Mouse (Mus musculus) liver, adult 2 months (tissue): ENCODE data around the gene Ap3d1. TPM values are rescaled to one million over a fixed set of nuclear protein-coding genes. Genes with fewer than 3 reads are reported as not detected.

Experiments used
- DNase-seq: peaks from one replicate; pipeline ENCODE4 v3.0.0-alpha.2; 2011; ENCODE audit warnings: low read depth, low spot score; ENCODE audit errors: extremely low read depth
- H3K27ac ChIP-seq: fragments of 200-500 bp; replicated peaks from 2 replicates; pipeline ENCODE4 v1.5.1; 2012; ENCODE audit warnings: low read depth, mild to moderate bottlenecking, control low read depth, inconsistent platforms, low read length; ENCODE audit not compliant: insufficient read depth
- H3K27me3 ChIP-seq: fragments of 200-500 bp; 2 replicates; pipeline ENCODE4 v1.6.1; 2012; ENCODE audit warnings: mild to moderate bottlenecking, moderate library complexity, low read length, inconsistent platforms; ENCODE audit not compliant: control insufficient read depth, insufficient read depth
- H3K36me3 ChIP-seq: fragments of 200-500 bp; 2 replicates; pipeline ENCODE4 v1.6.1; 2012; ENCODE audit warnings: low read length, inconsistent platforms; ENCODE audit not compliant: control insufficient read depth, insufficient read depth
- H3K4me1 ChIP-seq: fragments of 200-500 bp; 2 replicates; pipeline ENCODE4 v1.6.1; 2011; ENCODE audit warnings: low read length; ENCODE audit not compliant: control insufficient read depth, insufficient read depth
- H3K4me3 ChIP-seq: fragments of 200-500 bp; 2 replicates; pipeline ENCODE4 v1.5.1; 2011; ENCODE audit warnings: low read depth, mild to moderate bottlenecking, control low read depth, low read length, moderate library complexity; ENCODE audit not compliant: insufficient read depth
- H3K79me2 ChIP-seq: fragments of 200-500 bp; 2 replicates; pipeline ENCODE4 v1.6.1; 2012; ENCODE audit warnings: inconsistent platforms, mild to moderate bottlenecking, low read length, moderate library complexity; ENCODE audit not compliant: control insufficient read depth, insufficient read depth
- H3K9ac ChIP-seq: fragments of 200-500 bp; 2 replicates; pipeline ENCODE4 v1.6.1; 2012; ENCODE audit warnings: low read depth, mild to moderate bottlenecking, control low read depth, inconsistent platforms, low read length
- CTCF ChIP-seq: fragments of 200-500 bp; IDR thresholded peaks from 2 replicates; pipeline ENCODE4 v1.5.1; 2011; ENCODE audit warnings: low read depth, low read length, control low read depth
- POLR2A ChIP-seq: fragments of 200-500 bp; IDR thresholded peaks from 2 replicates; pipeline ENCODE4 v1.6.1; 2011; ENCODE audit warnings: low read length, control low read depth; ENCODE audit not compliant: insufficient read depth; ENCODE audit errors: extremely low read depth
- WGBS: fragments of 180-500 bp; shearing (Covaris S2); methylation state at CpG from one replicate; pipeline ENCODE4 v1.1.7; 2018; 5-methylcytosine and 5-hydroxymethylcytosine counted together
- polyA plus RNA-seq: library from polyadenylated mRNA; depleted of rRNA; stranded (reverse); fragments of >200 nt; gene quantifications from 2 replicates; pipeline ENCODE4 v1.2.3, GENCODE M21; 2012; rRNA removed
- total RNA-seq: library from RNA; depleted of rRNA; stranded (reverse); fragments of >200 nt; gene quantifications from 2 replicates; pipeline ENCODE4 v1.2.3, GENCODE M21; 2014; rRNA removed

The Ap3d1 gene
- total RNA-seq, result 22.3 and 35.2 TPM in 2 replicates
- polyA plus RNA-seq, result 38.1 and 49.2 TPM in 2 replicates

- Histone ChIP-seq H3K27ac (peak within 1 kb of the TSS; percentile 60), H3K9ac (peak within 1 kb of the TSS; percentile 90), H3K79me2 (peaks cover 38% of the 10 kb centered on the region), H3K36me3 (no peaks in the 10 kb centered on the region), H3K4me3 (peak within 1 kb of the TSS; percentile 94), H3K4me1 (peaks cover 18% of the 10 kb centered on the region), H3K27me3 (no peaks in the 10 kb centered on the region)
- WGBS, result 2% methylated on average over 25 of the region's 25 CpGs
- no peak for TF ChIP-seq CTCF
- TF ChIP-seq POLR2A, result peak; percentile 55; the same call in 1 of the 2 replicates
- DNase-seq, result peak; percentile 100
These were observed at the start of gene Ap3d1 for GRCm38 (mm10) chr10:80742180-80742978. Ap3d1 (minus strand) TSS chr10:80742264.

- Histone ChIP-seq H3K36me3 (peaks cover 4% of the 10 kb centered on the region; the same call in 1 of the 2 replicates), H3K27ac (no peak overlapping the region), H3K27me3 (no peaks in the 10 kb centered on the region), H3K9ac (no peak overlapping the region), H3K4me3 (no peak overlapping the region), H3K79me2 (no peaks in the 10 kb centered on the region), H3K4me1 (0 out of 2 replicates have a peak, but pooled peaks cover 1% of the 10 kb centered on the region)
- no peak for TF ChIP-seq POLR2A
- TF ChIP-seq CTCF, result no peak
- DNase-seq, result no peak
- WGBS, result 91% methylated on average over 33 of the region's 33 CpGs
These were observed 49.6 kb upstream of the Ap3d1 start for GRCm38 (mm10) chr10:80791476-80792174.

GRCm38 (mm10) chr10:80790761-80791404, 48.8 kb upstream of the Ap3d1 start:
- WGBS, result 90% methylated on average over 19 of the region's 19 CpGs
- no peak for DNase-seq
- no peak overlapping the region for H3K4me3 ChIP-seq
- no peak for TF ChIP-seq CTCF
- TF ChIP-seq POLR2A, result no peak
- H3K27me3 ChIP-seq, result no peaks in the 10 kb centered on the region
- H3K9ac ChIP-seq, result no peak overlapping the region
- H3K4me1 ChIP-seq, result no peaks in the 10 kb centered on the region
- no peak overlapping the region for H3K27ac ChIP-seq
- no peaks in the 10 kb centered on the region for H3K79me2 ChIP-seq
- H3K36me3 ChIP-seq, result peaks cover 5% of the 10 kb centered on the region; the same call in 1 of the 2 replicates

GRCm38 (mm10) chr10:80787517-80787916, 45.5 kb upstream of the Ap3d1 start:
- TF ChIP-seq POLR2A, result no peak
- no peak for TF ChIP-seq CTCF
- no peaks in the 10 kb centered on the region for H3K27me3 ChIP-seq
- H3K4me3 ChIP-seq, result no peak overlapping the region
- no peaks in the 10 kb centered on the region for H3K4me1 ChIP-seq
- H3K36me3 ChIP-seq, result peaks cover 14% of the 10 kb centered on the region; the same call in 1 of the 2 replicates
- H3K27ac ChIP-seq, result no peak overlapping the region
- no peak overlapping the region for H3K9ac ChIP-seq
- no peaks in the 10 kb centered on the region for H3K79me2 ChIP-seq
- DNase-seq, result no peak
- 77% methylated on average over 2 of the region's 2 CpGs for WGBS

GRCm38 (mm10) chr10:80785963-80786362, 43.9 kb upstream of the Ap3d1 start:
- Histone ChIP-seq H3K79me2 (no peaks in the 10 kb centered on the region), H3K9ac (no peak overlapping the region), H3K36me3 (peaks cover 17% of the 10 kb centered on the region; the same call in 1 of the 2 replicates), H3K4me3 (no peak overlapping the region), H3K4me1 (no peaks in the 10 kb centered on the region), H3K27me3 (no peaks in the 10 kb centered on the region), H3K27ac (no peak overlapping the region)
- DNase-seq, result no peak
- TF ChIP-seq POLR2A, result no peak
- TF ChIP-seq CTCF, result no peak
- WGBS, result 93% methylated on average over 11 of the region's 11 CpGs
